Mouse (Mus musculus): ENCODE measurements at regions not wholly inside any gene's neighbourhood (a gene's known extent, or its start where the extent isn't known, plus 50 kb on each side); places are given as distances from the start of the nearest gene placed in this dataset.

DNA sequence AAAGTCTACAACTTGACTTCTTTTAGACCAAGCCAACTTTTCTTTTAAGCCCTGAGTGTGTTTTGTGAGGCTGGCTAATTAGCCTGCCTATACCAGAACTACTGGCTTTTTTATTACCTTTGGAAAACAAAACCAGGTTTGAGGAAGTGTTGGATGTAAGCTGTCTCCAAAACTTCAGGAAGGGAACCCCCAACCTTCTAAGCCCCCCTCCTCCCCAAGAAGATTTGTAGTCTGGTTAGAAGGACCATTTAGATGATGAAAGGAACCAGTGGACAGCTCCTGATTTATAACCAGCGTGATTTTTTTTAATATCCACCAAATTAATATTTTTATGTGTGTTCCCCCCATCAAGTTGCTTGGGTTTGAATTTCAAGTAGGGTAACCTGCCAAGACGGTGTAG is 236.1 kb upstream of the Nfe2l3 start:
- 81% methylated on average over 2 of the region's 2 CpGs for WGBS
- ATAC-seq (replicated peaks; ENCODE audit: insufficient number of reproducible peaks, insufficient read depth, low FRiP score, low read depth): no peak
- H3K27me3 ChIP-seq: peaks cover 42% of the 10 kb centered on the region

DNA sequence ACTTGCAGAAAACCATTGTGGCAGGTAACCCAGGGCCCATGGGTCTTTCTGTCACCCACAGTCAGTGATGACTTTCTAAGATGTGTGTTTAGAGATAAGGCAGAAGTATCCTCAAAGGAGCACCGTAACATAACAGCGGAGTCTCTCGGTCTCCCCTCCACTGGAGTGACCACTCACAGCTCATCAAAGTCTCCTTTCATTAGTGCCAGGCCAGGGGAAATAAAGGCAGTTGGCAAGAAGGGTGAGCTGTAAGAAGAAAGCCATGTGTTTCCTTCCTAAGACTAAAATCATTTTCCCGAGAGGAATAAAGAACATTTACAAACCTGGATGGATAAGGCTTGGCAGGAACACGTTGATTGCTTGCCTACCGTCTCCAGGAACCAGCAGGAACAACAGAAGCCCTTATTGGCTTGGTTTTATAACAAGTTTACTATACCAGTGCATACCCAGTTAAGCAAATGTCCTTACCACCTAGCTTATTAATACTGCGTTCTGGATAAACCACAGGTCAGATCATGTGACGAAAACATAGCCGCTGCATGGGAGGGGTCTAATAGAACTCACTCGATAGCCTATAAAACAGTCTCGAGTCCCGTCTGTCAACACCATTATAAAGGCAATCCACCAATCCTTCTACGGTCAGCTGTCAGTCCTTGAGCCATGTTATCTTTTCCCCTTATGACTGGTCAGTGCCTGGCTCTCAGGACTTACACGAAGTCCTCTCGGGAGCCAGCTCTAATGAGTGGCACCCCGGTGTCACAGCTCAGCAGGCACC is 235.3 kb upstream of the Nfe2l3 start:
- H3K27me3 ChIP-seq: peaks cover 35% of the 10 kb centered on the region
- no peak overlapping the region for H3K4me2 ChIP-seq
- no peak overlapping the region for H3K9ac ChIP-seq
- no peaks in the 10 kb centered on the region for H3K36me3 ChIP-seq
- 0 out of 2 replicates have a peak, but pooled peaks cover 4% of the 10 kb centered on the region for H3K4me1 ChIP-seq (replicated peaks)
- H3K27ac ChIP-seq: no peak overlapping the region
- WGBS: 55% methylated on average over 16 of the region's 16 CpGs
- no peak for ATAC-seq (replicated peaks; ENCODE audit: insufficient number of reproducible peaks, insufficient read depth, low FRiP score, low read depth)
- H3K4me3 ChIP-seq: no peak overlapping the region
- no peaks in the 10 kb centered on the region for H3K9me3 ChIP-seq (replicated peaks)

More for the DNA sequence above, 236.1 kb upstream of the Nfe2l3 start:
- no peak overlapping the region for H3K27ac ChIP-seq
- H3K9ac ChIP-seq: no peak overlapping the region
- H3K4me1 ChIP-seq (replicated peaks): 0 out of 2 replicates have a peak, but pooled peaks cover 4% of the 10 kb centered on the region
- no peak overlapping the region for H3K4me2 ChIP-seq
- no peaks in the 10 kb centered on the region for H3K36me3 ChIP-seq
- no peak overlapping the region for H3K4me3 ChIP-seq
- no peaks in the 10 kb centered on the region for H3K9me3 ChIP-seq (replicated peaks)

DNA sequence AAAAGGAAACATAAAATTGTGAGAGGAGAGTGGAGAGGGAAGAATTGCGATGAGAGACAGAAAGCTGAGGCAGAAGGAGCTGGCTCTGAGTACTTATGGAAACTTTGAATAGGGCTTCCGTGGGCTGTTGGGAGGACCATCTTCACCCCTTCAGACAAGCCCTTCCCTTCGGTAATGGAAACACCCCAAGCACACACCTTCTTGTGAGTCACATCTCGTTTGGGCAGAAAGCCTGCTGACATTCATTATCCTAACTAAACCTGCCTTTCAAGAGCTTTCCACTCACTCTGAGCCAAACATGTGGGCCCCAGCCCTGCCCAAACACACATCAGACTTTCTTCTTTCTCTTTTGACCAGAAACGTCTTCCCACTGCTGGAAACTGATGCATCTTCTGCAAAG is 232.3 kb upstream of the Nfe2l3 start:
- no peak overlapping the region for H3K4me3 ChIP-seq
- WGBS: 49% methylated on average over 5 of the region's 5 CpGs
- ATAC-seq (replicated peaks; ENCODE audit: insufficient number of reproducible peaks, insufficient read depth, low FRiP score, low read depth): no peak

DNA sequence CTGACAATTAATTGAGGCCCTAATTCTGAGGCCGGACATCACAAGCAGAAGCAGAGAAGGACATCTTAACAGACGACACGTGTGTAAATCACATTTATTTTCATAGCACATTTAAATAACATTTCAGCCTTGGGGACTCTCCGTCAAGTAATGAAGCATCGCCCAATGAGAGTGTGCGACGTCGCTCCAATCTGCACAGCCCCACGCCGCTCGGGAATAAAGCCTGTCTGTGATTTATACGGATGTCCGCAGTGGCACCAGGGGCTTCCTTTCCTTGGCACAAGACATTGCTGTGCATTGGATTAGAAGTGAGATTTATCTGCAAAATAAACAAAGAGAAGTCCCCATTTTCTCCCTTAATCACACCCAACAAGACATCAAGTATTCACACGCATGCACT is 231.6 kb upstream of the Nfe2l3 start:
- Histone ChIP-seq H3K9me3 (replicated peaks) (no peaks in the 10 kb centered on the region), H3K27me3 (peaks cover 15% of the 10 kb centered on the region; the same call in 1 of the 2 replicates), H3K9ac (no peak overlapping the region), H3K27ac (no peak overlapping the region), H3K4me3 (no peak overlapping the region), H3K4me1 (replicated peaks) (no peaks in the 10 kb centered on the region), H3K4me2 (no peak overlapping the region), H3K36me3 (no peaks in the 10 kb centered on the region)
- ATAC-seq (replicated peaks; ENCODE audit: insufficient number of reproducible peaks, insufficient read depth, low FRiP score, low read depth): no peak
- 81% methylated on average over 14 of the region's 14 CpGs for WGBS

More for the DNA sequence above, 232.3 kb upstream of the Nfe2l3 start:
- no peaks in the 10 kb centered on the region for H3K9me3 ChIP-seq (replicated peaks)
- no peak overlapping the region for H3K4me2 ChIP-seq
- H3K4me1 ChIP-seq (replicated peaks): no peaks in the 10 kb centered on the region
- H3K27me3 ChIP-seq: 0 out of 2 replicates have a peak, but pooled peaks cover 9% of the 10 kb centered on the region
- no peak overlapping the region for H3K9ac ChIP-seq
- H3K36me3 ChIP-seq: no peaks in the 10 kb centered on the region
- no peak overlapping the region for H3K27ac ChIP-seq

DNA sequence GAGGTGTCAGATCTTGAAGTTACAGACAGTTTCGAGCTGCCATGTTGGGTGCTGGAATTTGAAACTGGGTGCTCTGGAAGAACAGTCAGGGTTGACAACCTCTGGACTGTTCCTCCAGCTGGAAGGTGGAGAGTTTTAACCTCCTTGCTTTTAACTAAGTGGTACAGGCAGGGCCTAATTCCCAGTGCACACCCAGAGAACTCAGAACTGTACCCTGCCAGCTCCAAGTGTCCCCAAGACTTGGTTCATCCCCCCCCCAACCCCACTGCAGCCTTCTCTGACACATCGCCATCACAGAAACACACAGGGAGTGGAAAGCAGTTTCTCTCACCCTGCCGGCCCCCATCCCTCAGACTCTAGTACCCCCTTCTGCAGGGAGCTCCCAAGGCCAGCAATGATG is 228.2 kb upstream of the Nfe2l3 start:
- H3K27me3 ChIP-seq: peaks cover 21% of the 10 kb centered on the region
- peaks cover 8% of the 10 kb centered on the region for H3K4me1 ChIP-seq (replicated peaks)
- H3K9me3 ChIP-seq (replicated peaks): no peaks in the 10 kb centered on the region
- no peak overlapping the region for H3K4me2 ChIP-seq
- 75% methylated on average over 3 of the region's 3 CpGs for WGBS
- ATAC-seq (replicated peaks; ENCODE audit: insufficient number of reproducible peaks, insufficient read depth, low FRiP score, low read depth): no peak
- H3K9ac ChIP-seq: no peak overlapping the region
- H3K36me3 ChIP-seq: no peaks in the 10 kb centered on the region
- no peak overlapping the region for H3K27ac ChIP-seq
- H3K4me3 ChIP-seq: no peak overlapping the region

DNA sequence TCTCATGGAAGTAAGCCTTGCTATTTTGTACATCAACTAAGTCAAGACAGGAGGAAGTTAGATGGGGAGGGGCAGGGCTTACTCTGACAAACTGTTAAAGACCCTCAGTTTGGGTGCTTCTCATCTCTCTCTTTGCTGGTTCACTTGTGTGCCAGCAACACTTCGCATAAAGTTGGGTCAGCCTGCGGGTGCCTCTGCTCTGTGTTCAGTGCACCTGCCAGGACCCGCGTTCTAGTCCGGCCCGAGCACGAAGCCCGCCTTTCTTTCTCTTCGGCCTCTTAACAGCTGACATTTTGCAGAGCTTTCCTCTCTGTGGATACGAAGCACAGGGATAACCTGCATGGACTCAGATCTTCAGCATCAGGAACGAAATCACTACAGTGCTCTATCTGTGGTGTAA is 227.1 kb upstream of the Nfe2l3 start:
- 65% methylated on average over 11 of the region's 11 CpGs for WGBS
- no peak overlapping the region for H3K9ac ChIP-seq

DNA sequence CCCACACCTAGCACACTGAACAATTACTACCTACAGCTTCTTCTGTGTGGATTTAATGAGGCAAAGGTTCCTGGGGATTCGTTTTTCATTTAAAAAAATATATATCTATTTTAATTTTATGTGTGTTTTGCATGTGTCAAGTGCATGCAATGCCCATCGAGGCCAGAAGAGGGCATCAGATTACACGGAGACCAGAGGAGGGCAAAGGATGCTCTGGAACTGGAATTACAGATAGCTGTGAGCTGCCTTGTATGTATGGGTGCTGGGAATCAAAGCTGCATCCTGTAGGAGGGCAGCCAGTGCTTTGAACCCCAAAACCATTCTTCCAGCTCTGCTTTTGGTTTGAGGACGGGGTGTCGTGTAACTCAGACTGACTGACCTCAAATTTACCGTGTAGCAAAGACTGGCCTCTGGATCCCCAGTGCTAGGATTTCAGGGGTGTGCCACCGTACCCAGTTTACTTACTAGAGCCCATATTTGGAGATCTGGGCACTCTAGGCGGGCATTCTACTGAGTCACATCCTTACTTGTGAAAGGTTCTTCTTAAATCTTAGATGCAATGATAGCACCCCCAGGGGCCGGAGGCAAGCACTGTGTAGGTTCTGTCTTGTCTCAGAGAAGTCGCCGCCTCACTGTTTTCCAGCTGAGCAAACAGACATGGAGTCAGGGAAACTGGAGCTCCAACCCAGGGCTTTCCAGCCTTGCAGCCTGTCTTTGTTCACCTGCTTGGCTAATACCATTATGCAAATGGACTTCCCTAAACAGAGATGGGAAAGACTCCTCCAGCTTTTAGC is 225.6 kb upstream of the Nfe2l3 start:
- no peaks in the 10 kb centered on the region for H3K9me3 ChIP-seq (replicated peaks)
- no peak overlapping the region for H3K9ac ChIP-seq
- no peak for ATAC-seq (replicated peaks; ENCODE audit: insufficient number of reproducible peaks, insufficient read depth, low FRiP score, low read depth)
- H3K4me2 ChIP-seq: peak overlapping the region; percentile 64
- 12% methylated on average over 11 of the region's 11 CpGs for WGBS
- H3K27me3 ChIP-seq: peaks cover 21% of the 10 kb centered on the region
- no peaks in the 10 kb centered on the region for H3K36me3 ChIP-seq
- no peak overlapping the region for H3K4me3 ChIP-seq
- peaks cover 18% of the 10 kb centered on the region for H3K4me1 ChIP-seq (replicated peaks)
- no peak overlapping the region for H3K27ac ChIP-seq

More for the DNA sequence above, 227.1 kb upstream of the Nfe2l3 start:
- no peak overlapping the region for H3K4me3 ChIP-seq
- H3K36me3 ChIP-seq: no peaks in the 10 kb centered on the region
- H3K4me2 ChIP-seq: no peak overlapping the region
- no peak for ATAC-seq (replicated peaks; ENCODE audit: insufficient number of reproducible peaks, insufficient read depth, low FRiP score, low read depth)
- H3K9me3 ChIP-seq (replicated peaks): no peaks in the 10 kb centered on the region
- no peak overlapping the region for H3K27ac ChIP-seq
- peaks cover 8% of the 10 kb centered on the region for H3K4me1 ChIP-seq (replicated peaks)
- H3K27me3 ChIP-seq: peaks cover 21% of the 10 kb centered on the region

DNA sequence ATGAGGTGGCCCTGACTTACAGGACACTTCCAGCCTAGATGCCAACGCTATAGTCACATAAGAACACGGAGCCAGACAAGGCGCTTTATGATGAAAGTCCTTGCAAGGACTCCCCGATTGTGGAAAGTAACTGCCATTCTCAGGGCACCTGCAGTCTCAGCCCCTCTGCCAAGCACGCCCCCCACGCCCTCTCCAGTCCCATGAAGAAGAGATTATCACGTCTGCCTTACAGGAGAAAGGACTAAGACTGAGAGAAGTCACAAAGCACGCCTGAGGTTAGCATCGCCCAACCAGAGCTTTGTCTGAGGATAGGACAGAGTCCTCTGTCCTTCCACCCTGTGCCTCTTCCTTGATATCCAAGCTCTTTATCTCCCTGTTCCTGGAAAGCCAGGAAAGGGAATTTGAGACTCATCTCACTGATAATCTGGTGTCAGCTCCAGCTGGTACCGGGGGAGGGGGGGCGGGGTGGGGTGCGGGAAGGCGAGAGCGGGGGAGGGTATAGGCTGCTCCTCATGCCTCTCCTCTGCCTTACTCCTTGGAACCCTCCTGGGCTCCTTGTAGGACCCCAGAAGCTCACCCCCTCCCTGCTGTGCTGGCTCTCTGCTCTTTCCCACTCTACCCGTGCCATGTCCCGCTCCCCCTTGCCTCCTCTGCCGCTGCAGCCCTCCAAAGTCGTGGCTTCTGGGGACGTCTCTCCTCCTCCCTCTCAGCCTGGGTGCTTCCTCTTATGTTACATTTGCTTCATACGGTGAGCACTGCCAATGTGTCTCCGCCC is 224.7 kb upstream of the Nfe2l3 start:
- ATAC-seq (replicated peaks; ENCODE audit: insufficient number of reproducible peaks, insufficient read depth, low FRiP score, low read depth): no peak
- peak overlapping the region; percentile 64 for H3K4me2 ChIP-seq
- no peak overlapping the region; the same call in 1 of the 2 replicates for H3K9ac ChIP-seq
- H3K9me3 ChIP-seq (replicated peaks): no peaks in the 10 kb centered on the region
- 3% methylated on average over 21 of the region's 21 CpGs for WGBS
- H3K4me3 ChIP-seq: peak overlapping the region; percentile 33
- H3K36me3 ChIP-seq: no peaks in the 10 kb centered on the region
- H3K27me3 ChIP-seq: peaks cover 21% of the 10 kb centered on the region
- peaks cover 22% of the 10 kb centered on the region for H3K4me1 ChIP-seq (replicated peaks)
- no peak overlapping the region for H3K27ac ChIP-seq

DNA sequence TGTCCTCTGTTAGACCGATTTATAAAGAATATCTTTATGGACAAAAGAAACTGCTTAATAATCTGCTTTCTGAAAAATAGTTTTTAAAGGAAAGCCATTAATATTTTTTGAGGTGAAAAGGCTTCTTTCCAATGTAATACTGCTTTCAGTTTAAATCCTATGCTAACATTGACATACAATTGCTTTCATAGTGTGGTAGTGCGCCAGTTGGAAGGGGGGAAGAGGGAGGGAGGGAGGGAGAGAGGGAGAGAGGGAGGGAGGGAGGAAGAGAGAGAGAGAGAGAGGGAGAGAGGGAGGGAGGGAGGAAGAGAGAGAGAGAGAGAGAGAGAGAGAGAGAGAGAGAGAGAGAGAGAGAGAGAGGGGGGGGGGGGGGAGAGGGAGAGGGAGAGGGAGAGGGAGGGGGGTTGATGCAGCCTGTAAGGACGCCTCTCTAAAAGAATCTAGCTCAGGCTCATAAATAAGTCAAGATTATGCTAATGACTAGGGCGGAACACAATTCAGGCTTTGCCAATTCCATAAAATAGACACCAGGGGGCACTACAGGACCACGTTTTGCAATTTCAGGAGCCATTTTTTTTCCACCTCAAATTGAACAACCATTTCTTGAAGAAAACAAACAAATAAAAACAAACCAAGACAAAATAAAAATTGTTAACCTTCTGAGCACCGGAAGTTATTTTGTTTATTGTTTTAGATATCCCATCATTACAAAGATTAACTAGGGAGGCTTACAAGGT is 223.6 kb upstream of the Nfe2l3 start:
- peaks cover 22% of the 10 kb centered on the region for H3K4me1 ChIP-seq (replicated peaks)
- H3K27me3 ChIP-seq: peaks cover 21% of the 10 kb centered on the region
- H3K4me3 ChIP-seq: no peak overlapping the region
- H3K27ac ChIP-seq: no peak overlapping the region
- H3K36me3 ChIP-seq: no peaks in the 10 kb centered on the region
- H3K9me3 ChIP-seq (replicated peaks): no peaks in the 10 kb centered on the region
- ATAC-seq (replicated peaks; ENCODE audit: insufficient number of reproducible peaks, insufficient read depth, low FRiP score, low read depth): no peak
- H3K9ac ChIP-seq: no peak overlapping the region
- 1% methylated on average over 6 of the region's 6 CpGs for WGBS
- H3K4me2 ChIP-seq: no peak overlapping the region

DNA sequence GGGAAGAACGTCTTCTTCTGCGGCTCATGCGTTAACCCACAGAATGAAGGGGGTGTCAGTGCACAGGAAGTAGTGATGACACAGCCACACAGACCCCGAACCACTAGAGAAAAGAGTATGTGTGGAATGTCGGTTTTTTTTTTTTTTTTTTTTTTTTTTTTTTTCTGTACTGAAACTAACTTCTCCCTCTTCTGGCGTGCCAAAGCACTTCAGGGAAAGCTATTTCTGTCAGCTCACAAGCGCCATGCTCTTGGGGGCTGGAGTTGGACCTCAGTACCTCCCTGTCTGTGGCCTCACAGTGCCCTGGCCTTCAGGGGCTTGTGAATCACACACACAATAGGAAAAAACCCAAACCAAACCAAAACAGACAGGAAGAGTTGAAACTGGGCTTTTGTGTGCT is 221.1 kb upstream of the Nfe2l3 start:
- H3K4me1 ChIP-seq (replicated peaks): peaks cover 34% of the 10 kb centered on the region
- ATAC-seq (replicated peaks; ENCODE audit: insufficient number of reproducible peaks, insufficient read depth, low FRiP score, low read depth): no peak
- no peak overlapping the region for H3K4me3 ChIP-seq
- 4% methylated on average over 7 of the region's 7 CpGs for WGBS
- no peaks in the 10 kb centered on the region for H3K9me3 ChIP-seq (replicated peaks)
- H3K9ac ChIP-seq: peak overlapping the region; percentile 25
- H3K36me3 ChIP-seq: no peaks in the 10 kb centered on the region
- peak overlapping the region; percentile 46 for H3K4me2 ChIP-seq
- H3K27ac ChIP-seq: peak overlapping the region; percentile 66
- H3K27me3 ChIP-seq: peaks cover 10% of the 10 kb centered on the region; the same call in 1 of the 2 replicates

Data from heart, embryonic 15.5 days (tissue).